Mouse (Mus musculus) heart, embryonic 16.5 days (tissue): Measurements from ENCODE around the gene Jakmip3. TPM values are rescaled to one million over a fixed set of nuclear protein-coding genes. Genes with fewer than 3 reads are reported as not detected.

ENCODE experiments used
- ATAC-seq: fragments of 200-750 bp; cut with Nextera tagmentation; replicated peaks from 2 replicates; pipeline ENCODE4 v1.8.0; 2017; ENCODE audit warnings: moderate number of reproducible peaks; ENCODE audit not compliant: insufficient read depth, low FRiP score; ENCODE audit errors: extremely low read depth
- H3K27ac ChIP-seq: fragments of 300-500 bp; sonication (generic); 2 replicates; pipeline ENCODE4 v1.5.1; 2014; ENCODE audit warnings: mild to moderate bottlenecking, low read length, control low read depth, moderate library complexity
- H3K27me3 ChIP-seq: fragments of 300-500 bp; sonication (generic); 2 replicates; pipeline ENCODE4 v1.6.1; 2014; ENCODE audit warnings: low read length, mixed read lengths; ENCODE audit not compliant: control insufficient read depth, insufficient read depth
- H3K36me3 ChIP-seq: fragments of 300-500 bp; sonication (generic); 2 replicates; pipeline ENCODE4 v1.6.1; 2014; ENCODE audit not compliant: control insufficient read depth, insufficient read depth
- H3K4me1 ChIP-seq: fragments of 300-500 bp; sonication (generic); 2 replicates; pipeline ENCODE4 v1.6.1; 2014; ENCODE audit warnings: low read length, mixed read lengths; ENCODE audit not compliant: control insufficient read depth, insufficient read depth
- H3K4me2 ChIP-seq: fragments of 300-500 bp; sonication (generic); 2 replicates; pipeline ENCODE4 v1.6.1; 2014; ENCODE audit warnings: low read depth, mild to moderate bottlenecking, control low read depth, low read length
- H3K4me3 ChIP-seq: fragments of 300-500 bp; sonication (generic); 2 replicates; pipeline ENCODE4 v1.5.1; 2014; ENCODE audit warnings: mild to moderate bottlenecking, control low read depth, low read length
- H3K9ac ChIP-seq: fragments of 300-500 bp; sonication (generic); 2 replicates; pipeline ENCODE4 v1.6.1; 2014; ENCODE audit warnings: low read length, control low read depth
- H3K9me3 ChIP-seq: fragments of 300-500 bp; sonication (generic); replicated peaks from 2 replicates; pipeline ENCODE4 v1.6.1; 2016; ENCODE audit warnings: low read length; ENCODE audit not compliant: control insufficient read depth
- WGBS: fragments of 180-500 bp; shearing (Covaris S2); extraction: QIAGEN DNeasy Blood & Tissue Kit; methylation state at CpG from one replicate; pipeline ENCODE4 v1.1.7; 2014; 5-methylcytosine and 5-hydroxymethylcytosine counted together
- polyA plus RNA-seq: library from polyadenylated mRNA; unstranded; fragments of >200 nt; fragmentation: Nextera tagmentation; extraction: Ambion mirVana; gene quantifications from 2 replicates; pipeline ENCODE4 v1.2.1, GENCODE M21; 2015

Jakmip3 gene
- polyA plus RNA-seq, result not detected in 2 replicates

DNA sequence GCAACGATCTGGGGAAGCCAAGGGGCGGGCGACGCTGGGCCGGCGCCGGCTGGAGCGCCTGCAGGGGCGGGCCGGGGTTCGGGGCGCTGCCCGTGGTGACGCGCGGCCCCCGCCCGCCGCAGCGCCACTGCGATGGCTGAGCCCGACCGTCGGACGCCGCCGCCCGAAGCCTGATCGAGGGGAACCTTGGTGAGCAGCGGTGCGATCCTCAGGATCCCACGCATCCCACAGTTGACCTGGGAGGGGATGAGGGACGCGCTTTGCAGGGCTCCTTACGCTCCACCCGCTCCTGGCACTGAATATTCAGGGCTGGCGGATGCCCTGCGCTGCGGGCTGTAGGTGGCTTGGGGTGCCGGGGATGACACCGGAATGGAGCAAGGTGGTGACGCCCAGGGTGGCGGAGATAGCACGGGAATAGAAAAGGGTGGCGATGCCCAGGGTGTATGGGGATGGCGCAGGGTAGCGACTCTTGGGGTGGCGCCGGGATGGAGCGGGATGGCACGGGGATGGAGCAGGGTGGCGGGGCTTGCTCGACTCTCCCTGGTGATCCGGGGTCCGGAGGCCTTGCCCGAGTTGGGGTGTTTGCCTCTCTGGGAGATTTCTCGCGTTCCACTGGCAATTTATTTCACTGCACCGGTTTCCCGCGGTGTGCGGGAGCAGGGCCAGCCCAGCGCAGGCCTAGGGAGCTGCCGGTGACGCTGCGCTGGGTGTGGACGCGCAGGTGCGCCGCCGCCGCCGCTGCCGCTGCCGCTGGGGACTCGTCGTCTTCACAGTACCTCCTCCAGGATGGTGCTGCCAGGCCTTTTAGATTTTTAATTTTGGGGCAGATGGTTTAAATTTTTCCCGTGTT lies at the start of gene Jakmip3:
Jakmip3 (plus strand) TSS at position 119 of the 850 bp plus-strand sequence.
- no peaks in the 10 kb centered on the region for H3K36me3 ChIP-seq
- H3K27me3 ChIP-seq, result peaks cover 50% of the 10 kb centered on the region
- H3K4me1 ChIP-seq, result peaks cover 7% of the 10 kb centered on the region; the same call in 1 of the 2 replicates
- 0 out of 2 replicates have a peak, but pooled peaks cover 3% of the 10 kb centered on the region for H3K9me3 ChIP-seq
- no peak within 1 kb of the TSS for H3K27ac ChIP-seq
- no peak for ATAC-seq
- peak within 1 kb of the TSS; percentile 70 for H3K4me2 ChIP-seq
- under 1% methylated on average over 78 of the region's 78 CpGs for WGBS
- 0 out of 2 replicates have a peak within 1 kb of the TSS, but pooled peaks have one; percentile 13 for H3K9ac ChIP-seq
- peak within 1 kb of the TSS; percentile 52 for H3K4me3 ChIP-seq

DNA sequence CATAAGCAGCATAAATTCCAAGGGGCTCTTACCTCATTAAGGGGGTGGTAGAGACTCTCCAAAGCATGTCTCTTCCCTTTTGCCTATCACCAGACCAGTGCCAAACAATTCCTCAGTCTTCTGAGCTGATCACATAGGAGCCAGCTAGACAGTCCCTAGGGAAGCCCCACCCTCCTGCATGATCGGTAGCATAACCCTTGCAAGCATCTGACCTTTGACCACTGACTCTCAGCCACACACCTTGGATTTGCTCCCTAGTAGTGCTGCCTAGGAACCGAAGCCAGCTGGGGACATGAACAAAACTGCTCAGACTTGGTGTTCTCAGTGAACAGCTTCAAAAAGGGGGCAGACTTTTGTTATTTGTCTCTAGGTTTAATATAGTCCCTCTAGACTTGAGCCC lies 42.4 kb upstream of the Jakmip3 start:
- no peak for ATAC-seq
- no peak overlapping the region for H3K9ac ChIP-seq
- peaks cover 29% of the 10 kb centered on the region for H3K36me3 ChIP-seq
- H3K4me3 ChIP-seq, result no peak overlapping the region
- no peak overlapping the region for H3K4me2 ChIP-seq
- H3K27me3 ChIP-seq, result no peaks in the 10 kb centered on the region
- no peak overlapping the region for H3K27ac ChIP-seq
- 58% methylated on average over 2 of the region's 2 CpGs for WGBS
- 0 out of 2 replicates have a peak, but pooled peaks cover under 1% of the 10 kb centered on the region for H3K4me1 ChIP-seq
- no peaks in the 10 kb centered on the region for H3K9me3 ChIP-seq

DNA sequence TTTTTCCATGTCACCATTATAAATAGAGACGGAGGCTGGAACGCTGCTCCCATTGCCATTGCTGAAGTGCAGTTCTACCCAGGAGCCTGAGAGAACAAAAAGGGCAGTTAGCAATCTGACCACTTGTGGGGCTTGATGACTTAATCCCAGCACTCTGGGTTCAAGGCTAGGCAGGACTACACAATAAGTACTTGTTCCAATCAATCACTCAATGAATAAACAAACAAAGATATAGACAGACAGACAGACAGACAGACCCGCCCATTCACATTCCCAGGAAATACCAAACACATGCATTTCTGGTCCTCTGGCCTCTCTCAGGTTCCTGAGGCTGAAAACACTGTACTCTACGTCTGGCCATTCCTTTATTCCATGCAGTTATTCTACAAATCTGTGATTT lies 41.8 kb upstream of the Jakmip3 start:
- Histone ChIP-seq H3K4me2 (no peak overlapping the region), H3K27ac (no peak overlapping the region), H3K27me3 (no peaks in the 10 kb centered on the region), H3K36me3 (peaks cover 24% of the 10 kb centered on the region), H3K4me1 (peaks cover 4% of the 10 kb centered on the region; the same call in 1 of the 2 replicates), H3K4me3 (no peak overlapping the region), H3K9me3 (no peaks in the 10 kb centered on the region), H3K9ac (no peak overlapping the region)
- no peak for ATAC-seq
- WGBS, result 78% methylated on average over 4 of the region's 4 CpGs

DNA sequence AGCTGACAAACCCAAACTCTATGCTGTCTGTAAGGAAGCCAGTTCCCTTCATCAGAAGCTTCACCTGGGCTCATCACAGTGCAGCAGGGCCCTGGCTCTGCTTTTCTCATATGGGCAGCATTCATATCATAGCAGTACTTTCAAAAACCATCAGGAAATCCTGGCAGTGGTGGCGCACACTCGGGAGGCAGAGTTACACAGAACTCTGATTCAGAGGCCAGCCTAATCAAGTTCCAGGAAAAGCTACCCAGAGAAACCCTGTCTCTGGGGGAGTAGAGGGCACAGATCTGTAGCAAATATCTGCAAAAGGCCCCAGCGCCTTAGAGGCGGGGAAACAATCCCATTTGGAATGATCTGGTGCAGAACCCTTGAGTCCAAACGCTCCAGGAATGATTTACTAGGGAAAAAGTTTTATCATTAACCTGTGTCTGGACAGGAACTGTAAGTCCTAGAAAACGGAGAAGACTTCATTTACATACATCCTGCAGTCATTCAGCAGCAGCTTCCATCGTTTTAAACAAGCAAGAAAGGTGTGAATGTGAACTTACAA lies 36.6 kb upstream of the Jakmip3 start:
- Histone ChIP-seq H3K9ac (0 out of 2 replicates have a peak overlapping the region, but pooled peaks have one; percentile 20), H3K27me3 (no peaks in the 10 kb centered on the region), H3K27ac (no peak overlapping the region), H3K36me3 (no peaks in the 10 kb centered on the region; the same call in 1 of the 2 replicates), H3K4me2 (no peak overlapping the region), H3K4me3 (no peak overlapping the region), H3K9me3 (no peaks in the 10 kb centered on the region), H3K4me1 (peaks cover 25% of the 10 kb centered on the region)
- WGBS, result 53% methylated on average over 7 of the region's 7 CpGs
- ATAC-seq, result no peak

DNA sequence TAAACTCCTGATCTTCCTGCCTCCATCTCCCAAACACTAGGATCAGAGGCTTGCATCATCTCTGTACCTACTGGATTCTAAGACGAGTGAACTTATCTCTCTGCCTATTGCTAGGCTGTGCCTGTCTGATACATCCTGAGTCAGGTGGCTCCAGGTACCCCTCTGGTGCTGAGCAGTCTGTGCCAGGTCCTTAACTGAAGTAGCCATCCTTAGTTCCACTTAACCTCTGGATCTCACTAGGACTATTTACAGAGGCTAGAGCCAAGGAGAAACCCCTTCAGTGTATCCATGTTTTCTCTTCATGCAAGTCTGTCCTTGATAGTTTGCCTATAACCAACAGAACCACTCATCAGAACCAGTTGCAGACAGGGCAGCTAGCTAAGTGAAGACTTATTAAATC lies 34.1 kb upstream of the Jakmip3 start:
- peak overlapping the region; percentile 46 for H3K4me3 ChIP-seq
- H3K9ac ChIP-seq, result peak overlapping the region; percentile 63
- H3K9me3 ChIP-seq, result no peaks in the 10 kb centered on the region
- peak overlapping the region; percentile 82 for H3K4me2 ChIP-seq
- H3K27me3 ChIP-seq, result no peaks in the 10 kb centered on the region
- WGBS, result 40% methylated on average over 1 of the region's 1 CpGs
- no peaks in the 10 kb centered on the region for H3K36me3 ChIP-seq
- H3K4me1 ChIP-seq, result peaks cover 34% of the 10 kb centered on the region
- no peak for ATAC-seq
- H3K27ac ChIP-seq, result peak overlapping the region; percentile 77

DNA sequence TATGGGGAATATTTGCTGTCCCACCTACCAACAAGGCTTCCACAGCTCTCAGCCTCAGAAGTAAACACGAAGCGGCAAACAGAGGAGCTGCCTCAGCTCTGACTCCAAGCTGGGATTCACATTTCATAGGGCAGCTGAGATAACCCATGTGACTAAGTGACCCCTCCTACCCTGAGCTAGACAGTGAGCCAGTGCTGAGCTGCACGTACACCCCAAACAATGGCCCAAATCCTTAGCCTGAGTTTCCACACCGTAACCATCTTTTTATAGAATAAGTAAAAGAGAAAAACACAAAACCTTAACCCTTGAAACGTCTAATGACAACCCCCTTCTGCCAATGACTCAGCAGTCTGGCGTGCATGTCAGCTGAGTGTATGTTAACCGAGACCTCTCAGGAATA lies 33.5 kb upstream of the Jakmip3 start:
- Histone ChIP-seq H3K27ac (peak overlapping the region; percentile 77), H3K9me3 (no peaks in the 10 kb centered on the region), H3K9ac (peak overlapping the region; percentile 92), H3K36me3 (no peaks in the 10 kb centered on the region), H3K4me3 (peak overlapping the region; percentile 46), H3K27me3 (no peaks in the 10 kb centered on the region), H3K4me2 (peak overlapping the region; percentile 82), H3K4me1 (peaks cover 34% of the 10 kb centered on the region)
- ATAC-seq, result peak; percentile 56
- WGBS, result 4% methylated on average over 7 of the region's 7 CpGs

DNA sequence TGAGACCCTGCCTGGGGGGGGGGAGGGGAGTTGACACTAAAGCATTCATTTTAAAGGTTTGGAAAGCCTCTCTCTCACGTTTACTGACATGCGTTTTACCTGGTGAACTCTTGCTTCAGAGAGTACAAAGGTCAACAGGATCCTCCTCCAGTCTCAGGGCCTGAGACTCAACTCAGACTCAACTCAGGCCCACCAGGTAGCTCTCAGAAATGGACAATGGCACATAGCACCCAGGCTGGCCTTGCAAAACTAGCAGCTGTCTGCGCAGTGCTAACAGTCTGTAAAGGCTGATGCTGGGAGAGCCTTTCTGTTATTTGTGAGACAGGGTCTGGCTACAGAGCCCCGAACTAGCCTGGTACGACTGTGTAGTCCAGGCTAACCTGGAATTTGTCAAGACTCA lies 32.6 kb upstream of the Jakmip3 start:
- Histone ChIP-seq H3K4me1 (peaks cover 34% of the 10 kb centered on the region), H3K27me3 (no peaks in the 10 kb centered on the region), H3K4me2 (peak overlapping the region; percentile 82), H3K9me3 (no peaks in the 10 kb centered on the region), H3K9ac (peak overlapping the region; percentile 92), H3K27ac (peak overlapping the region; percentile 86), H3K4me3 (peak overlapping the region; percentile 93), H3K36me3 (no peaks in the 10 kb centered on the region)
- WGBS, result 53% methylated on average over 5 of the region's 5 CpGs
- ATAC-seq, result no peak

DNA sequence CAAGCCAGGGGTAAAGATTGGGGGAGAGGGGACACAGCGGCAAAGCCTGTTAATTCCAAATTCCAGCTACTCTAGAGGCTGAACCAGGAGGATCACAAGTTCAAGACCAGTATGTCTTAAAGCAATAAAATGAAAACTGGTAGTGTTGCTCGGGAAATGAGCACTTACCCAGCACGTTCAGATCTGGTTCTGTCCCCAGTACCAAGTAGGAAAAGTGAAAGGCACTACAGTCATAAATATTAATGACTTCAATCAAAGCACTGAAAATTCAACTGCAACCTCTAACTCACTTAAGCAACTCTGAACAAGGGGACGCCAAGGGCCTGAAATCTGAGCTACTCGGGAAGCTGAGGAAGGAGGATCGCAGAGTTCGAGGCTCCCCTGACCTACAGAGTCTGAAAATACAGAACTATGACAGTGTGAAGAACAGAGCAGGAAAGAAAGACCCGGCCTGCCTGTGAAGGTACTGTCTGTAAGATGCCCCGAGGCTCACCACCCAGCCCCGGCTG lies 31.7 kb upstream of the Jakmip3 start:
- Histone ChIP-seq H3K27me3 (no peaks in the 10 kb centered on the region), H3K9ac (peak overlapping the region; percentile 92), H3K36me3 (no peaks in the 10 kb centered on the region), H3K4me2 (peak overlapping the region; percentile 82), H3K4me1 (peaks cover 29% of the 10 kb centered on the region), H3K4me3 (peak overlapping the region; percentile 93), H3K9me3 (no peaks in the 10 kb centered on the region), H3K27ac (peak overlapping the region; percentile 86)
- peak; percentile 5; the same call in 1 of the 2 replicates for ATAC-seq
- WGBS, result 9% methylated on average over 10 of the region's 10 CpGs
